Mouse (Mus musculus) limb, embryonic 15.5 days (tissue): ENCODE measurements around the gene Cbx1. TPM values are rescaled to one million over a fixed set of nuclear protein-coding genes. Genes with fewer than 3 reads are reported as not detected.
A peak's percentile ranks its signal among the peaks of the same experiment; 100 is the strongest.

Experiments used
- ATAC-seq: fragments of 200-750 bp; cut with Nextera tagmentation; 2 replicates; pipeline ENCODE4 v1.8.0; 2017; ENCODE audit warnings: low read depth, moderate TSS enrichment; ENCODE audit not compliant: insufficient number of reproducible peaks, low FRiP score, low TSS enrichment
- H3K27ac ChIP-seq: fragments of 300-500 bp; sonication (generic); 2 replicates; pipeline ENCODE4 v1.5.1; 2015; ENCODE audit warnings: moderate library complexity, mild to moderate bottlenecking, inconsistent platforms
- H3K27me3 ChIP-seq: fragments of 300-500 bp; sonication (generic); 2 replicates; pipeline ENCODE4 v1.6.1; 2015; ENCODE audit warnings: inconsistent platforms
- H3K36me3 ChIP-seq: fragments of 300-500 bp; sonication (generic); 2 replicates; pipeline ENCODE4 v1.6.1; 2015; ENCODE audit warnings: inconsistent platforms
- H3K4me1 ChIP-seq: fragments of 300-500 bp; sonication (generic); 2 replicates; pipeline ENCODE4 v1.6.1; 2015; ENCODE audit warnings: inconsistent platforms
- H3K4me2 ChIP-seq: fragments of 300-500 bp; sonication (generic); 2 replicates; pipeline ENCODE4 v1.6.1; 2015; ENCODE audit warnings: mild to moderate bottlenecking, inconsistent platforms
- H3K4me3 ChIP-seq: fragments of 300-500 bp; sonication (generic); 2 replicates; pipeline ENCODE4 v1.5.1; 2015; ENCODE audit warnings: mild to moderate bottlenecking, inconsistent platforms
- H3K9ac ChIP-seq: fragments of 300-500 bp; sonication (generic); 2 replicates; pipeline ENCODE4 v1.6.1; 2015; ENCODE audit warnings: inconsistent platforms
- H3K9me3 ChIP-seq: fragments of 300-500 bp; sonication (generic); 2 replicates; pipeline ENCODE4 v1.6.1; 2016; ENCODE audit warnings: inconsistent platforms
- WGBS: fragments of 180-500 bp; shearing (Covaris S2); methylation state at CpG from one replicate; pipeline ENCODE4 v1.1.7; 2015; 5-methylcytosine and 5-hydroxymethylcytosine counted together
- polyA plus RNA-seq: library from polyadenylated mRNA; unstranded; fragments of >200 nt; fragmentation: Nextera tagmentation; extraction: Ambion mirVana; gene quantifications from 2 replicates; pipeline ENCODE4 v1.2.1, GENCODE M21; 2015

Cbx1 gene
- polyA plus RNA-seq, result 89.3 and 101 TPM in 2 replicates

- H3K4me1 ChIP-seq, result peaks cover 16% of the 10 kb centered on the region
- under 1% methylated on average over 92 of the region's 93 CpGs for WGBS
- peak within 1 kb of the TSS; percentile 85 for H3K9ac ChIP-seq
- no peaks in the 10 kb centered on the region for H3K9me3 ChIP-seq
- H3K4me2 ChIP-seq, result peak within 1 kb of the TSS; percentile 76
- peak; percentile 95 for ATAC-seq
- no peaks in the 10 kb centered on the region for H3K36me3 ChIP-seq
- peak within 1 kb of the TSS; percentile 97 for H3K4me3 ChIP-seq
- H3K27ac ChIP-seq, result peak within 1 kb of the TSS; percentile 98
- H3K27me3 ChIP-seq, result no peaks in the 10 kb centered on the region
These were observed at the start of gene Cbx1 for GRCm38 (mm10) chr11:96788871-96789795. TSS of gene Cbx1 (plus strand) at chr11:96789127.

DNA sequence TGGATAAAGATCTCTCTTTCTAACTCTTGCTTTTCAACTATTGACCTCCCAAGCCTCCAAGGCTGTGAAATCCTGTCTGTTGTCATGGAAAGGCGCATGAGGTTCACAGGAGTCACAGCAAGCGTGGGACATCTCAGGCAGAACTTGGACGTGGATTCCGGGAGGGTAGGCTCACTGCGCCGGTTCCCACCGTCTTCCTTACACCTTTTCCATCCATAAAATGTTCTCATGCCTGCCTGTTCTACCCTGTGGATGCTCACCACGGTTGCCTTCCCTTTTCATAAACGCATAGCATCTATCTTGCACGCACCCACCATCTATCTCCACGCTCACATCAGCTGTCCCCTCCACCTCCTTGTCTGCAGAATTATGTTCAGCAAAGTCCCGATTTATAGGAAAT is 48.1 kb upstream of the Cbx1 start:
- Histone ChIP-seq H3K27ac (no peak overlapping the region), H3K9ac (no peak overlapping the region), H3K4me2 (no peak overlapping the region), H3K27me3 (peaks cover 78% of the 10 kb centered on the region), H3K36me3 (no peaks in the 10 kb centered on the region), H3K4me3 (no peak overlapping the region), H3K9me3 (no peaks in the 10 kb centered on the region), H3K4me1 (peaks cover 7% of the 10 kb centered on the region; the same call in 1 of the 2 replicates)
- 67% methylated on average over 12 of the region's 12 CpGs for WGBS
- no peak for ATAC-seq

- no peak overlapping the region for H3K4me3 ChIP-seq
- no peaks in the 10 kb centered on the region for H3K4me1 ChIP-seq
- H3K9ac ChIP-seq, result no peak overlapping the region
- no peak overlapping the region for H3K27ac ChIP-seq
- WGBS, result 10% methylated on average over 12 of the region's 12 CpGs
- peaks cover 69% of the 10 kb centered on the region for H3K27me3 ChIP-seq
- no peaks in the 10 kb centered on the region for H3K36me3 ChIP-seq
- no peaks in the 10 kb centered on the region for H3K9me3 ChIP-seq
- no peak for ATAC-seq
- no peak overlapping the region for H3K4me2 ChIP-seq
These were observed 46.9 kb upstream of the Cbx1 start for GRCm38 (mm10) chr11:96741995-96742394.

GRCm38 (mm10) chr11:96743000-96743399 is 45.9 kb upstream of the Cbx1 start:
- Histone ChIP-seq H3K27me3 (peaks cover 65% of the 10 kb centered on the region), H3K4me2 (no peak overlapping the region), H3K4me3 (no peak overlapping the region), H3K9me3 (no peaks in the 10 kb centered on the region), H3K4me1 (no peaks in the 10 kb centered on the region), H3K36me3 (no peaks in the 10 kb centered on the region), H3K27ac (no peak overlapping the region), H3K9ac (no peak overlapping the region)
- ATAC-seq, result no peak
- 44% methylated on average over 11 of the region's 11 CpGs for WGBS

GRCm38 (mm10) chr11:96743891-96744290 is 45.0 kb upstream of the Cbx1 start:
- WGBS, result 73% methylated on average over 4 of the region's 4 CpGs
- Histone ChIP-seq H3K9ac (no peak overlapping the region), H3K27ac (no peak overlapping the region), H3K4me3 (no peak overlapping the region), H3K4me1 (no peaks in the 10 kb centered on the region), H3K36me3 (no peaks in the 10 kb centered on the region), H3K27me3 (peaks cover 59% of the 10 kb centered on the region), H3K4me2 (no peak overlapping the region), H3K9me3 (no peaks in the 10 kb centered on the region)
- no peak for ATAC-seq

DNA sequence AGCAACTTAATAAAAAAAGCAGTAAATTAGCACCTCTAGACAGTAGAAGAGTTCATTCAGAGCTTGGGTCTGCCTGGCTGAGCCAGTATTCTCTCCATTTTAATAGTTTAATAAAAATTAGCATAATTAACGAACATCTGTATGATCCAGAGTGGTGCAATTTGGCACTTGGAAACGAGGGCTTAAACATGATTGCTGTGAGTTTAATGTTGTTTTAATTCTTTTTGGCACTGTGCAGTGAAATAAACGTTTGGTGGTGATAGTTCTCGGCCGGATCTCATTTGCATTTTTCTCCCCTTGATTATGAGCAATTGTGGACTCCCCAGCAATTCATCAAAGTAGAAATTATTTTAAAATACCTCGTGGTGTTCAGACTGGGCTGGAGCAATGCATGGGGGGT is 42.3 kb upstream of the Cbx1 start:
- H3K36me3 ChIP-seq, result no peaks in the 10 kb centered on the region
- 59% methylated on average over 6 of the region's 6 CpGs for WGBS
- H3K9me3 ChIP-seq, result no peaks in the 10 kb centered on the region
- H3K9ac ChIP-seq, result no peak overlapping the region
- ATAC-seq, result no peak
- H3K4me3 ChIP-seq, result no peak overlapping the region
- no peak overlapping the region for H3K27ac ChIP-seq
- H3K4me1 ChIP-seq, result no peaks in the 10 kb centered on the region
- H3K4me2 ChIP-seq, result no peak overlapping the region
- H3K27me3 ChIP-seq, result peaks cover 38% of the 10 kb centered on the region

- Histone ChIP-seq H3K27ac (no peak overlapping the region), H3K9me3 (no peaks in the 10 kb centered on the region), H3K4me3 (no peak overlapping the region), H3K27me3 (peaks cover 29% of the 10 kb centered on the region), H3K4me2 (no peak overlapping the region), H3K4me1 (no peaks in the 10 kb centered on the region), H3K36me3 (no peaks in the 10 kb centered on the region), H3K9ac (no peak overlapping the region)
- ATAC-seq, result no peak
- 39% methylated on average over 3 of the region's 3 CpGs for WGBS
These were observed 41.4 kb upstream of the Cbx1 start for GRCm38 (mm10) chr11:96747555-96747954.

DNA sequence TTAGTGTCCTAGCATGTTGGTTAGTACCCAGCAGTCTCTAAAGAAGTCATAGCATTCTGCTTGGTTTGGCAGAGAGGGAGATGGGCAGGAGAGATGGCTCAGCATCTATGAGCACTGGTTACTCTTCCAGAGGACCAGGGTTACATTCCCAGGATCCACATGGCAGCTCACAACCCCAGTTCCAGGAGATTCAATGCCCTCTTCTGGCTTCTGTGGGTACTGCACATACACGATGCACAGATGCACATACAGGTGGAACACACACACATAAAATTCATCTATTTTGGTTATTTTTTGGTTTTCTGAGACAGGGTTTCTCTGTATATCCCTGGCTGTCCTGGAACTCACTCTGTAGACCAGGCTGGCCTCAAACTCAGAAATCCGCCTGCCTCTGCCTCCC is 33.6 kb upstream of the Cbx1 start:
- Histone ChIP-seq H3K27me3 (peaks cover 5% of the 10 kb centered on the region; the same call in 1 of the 2 replicates), H3K4me2 (no peak overlapping the region), H3K9ac (no peak overlapping the region), H3K9me3 (no peaks in the 10 kb centered on the region), H3K4me1 (no peaks in the 10 kb centered on the region), H3K4me3 (no peak overlapping the region), H3K27ac (no peak overlapping the region), H3K36me3 (no peaks in the 10 kb centered on the region)
- 93% methylated on average over 2 of the region's 2 CpGs for WGBS
- ATAC-seq, result no peak

- H3K4me1 ChIP-seq, result no peaks in the 10 kb centered on the region
- H3K36me3 ChIP-seq, result no peaks in the 10 kb centered on the region
- 47% methylated on average over 4 of the region's 4 CpGs for WGBS
- H3K27me3 ChIP-seq, result peaks cover 5% of the 10 kb centered on the region; the same call in 1 of the 2 replicates
- no peak overlapping the region for H3K9ac ChIP-seq
- H3K4me2 ChIP-seq, result no peak overlapping the region
- H3K4me3 ChIP-seq, result no peak overlapping the region
- H3K27ac ChIP-seq, result no peak overlapping the region
- no peak for ATAC-seq
- H3K9me3 ChIP-seq, result no peaks in the 10 kb centered on the region
These were observed 31.5 kb upstream of the Cbx1 start for GRCm38 (mm10) chr11:96757421-96757820.

DNA sequence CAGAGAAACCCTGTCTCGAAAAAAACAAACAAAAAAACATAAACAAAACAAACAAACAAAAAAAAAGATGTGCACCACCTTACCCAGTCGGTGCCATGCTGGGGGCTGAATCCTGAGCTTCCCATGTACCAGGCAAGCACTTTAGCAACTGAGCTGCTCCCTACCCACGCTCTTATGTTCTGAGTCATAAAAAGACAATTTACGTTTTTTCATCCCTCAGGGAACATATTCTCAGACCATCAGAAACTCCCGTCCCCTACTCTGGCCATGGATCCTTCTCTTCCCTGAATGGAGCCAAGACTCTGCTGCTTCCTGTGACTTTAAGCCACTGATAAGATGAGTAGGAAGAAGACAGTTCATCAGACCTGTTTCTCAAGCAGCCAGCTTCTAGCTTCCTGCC is 30.5 kb upstream of the Cbx1 start:
- Histone ChIP-seq H3K4me3 (no peak overlapping the region), H3K27ac (no peak overlapping the region), H3K4me1 (no peaks in the 10 kb centered on the region), H3K9me3 (no peaks in the 10 kb centered on the region), H3K4me2 (no peak overlapping the region), H3K9ac (no peak overlapping the region), H3K36me3 (no peaks in the 10 kb centered on the region), H3K27me3 (peaks cover 5% of the 10 kb centered on the region; the same call in 1 of the 2 replicates)
- 58% methylated on average over 5 of the region's 5 CpGs for WGBS
- no peak for ATAC-seq

DNA sequence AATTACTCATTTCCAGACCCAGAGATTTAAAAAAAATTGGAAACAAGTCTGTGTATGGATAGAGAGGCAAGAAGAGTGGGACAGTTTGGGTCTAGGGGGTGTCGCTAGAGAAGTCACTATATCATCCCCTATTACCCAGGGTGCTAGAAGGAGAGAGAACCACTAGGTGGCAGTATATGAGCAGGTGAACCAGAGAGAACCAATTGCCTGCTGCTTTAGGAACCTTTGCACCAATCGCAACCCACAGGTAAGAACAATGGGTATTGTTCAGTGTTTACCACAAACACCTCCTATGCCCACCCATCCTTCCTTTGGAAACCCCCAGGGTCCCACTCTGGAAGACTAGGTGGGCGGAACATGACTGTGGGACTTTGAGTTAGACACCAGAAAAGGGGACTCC is 28.9 kb upstream of the Cbx1 start:
- Histone ChIP-seq H3K4me3 (no peak overlapping the region), H3K36me3 (no peaks in the 10 kb centered on the region), H3K27me3 (peaks cover 5% of the 10 kb centered on the region; the same call in 1 of the 2 replicates), H3K9ac (no peak overlapping the region), H3K4me1 (no peaks in the 10 kb centered on the region), H3K9me3 (no peaks in the 10 kb centered on the region), H3K4me2 (no peak overlapping the region), H3K27ac (no peak overlapping the region)
- no peak for ATAC-seq
- 52% methylated on average over 3 of the region's 3 CpGs for WGBS

DNA sequence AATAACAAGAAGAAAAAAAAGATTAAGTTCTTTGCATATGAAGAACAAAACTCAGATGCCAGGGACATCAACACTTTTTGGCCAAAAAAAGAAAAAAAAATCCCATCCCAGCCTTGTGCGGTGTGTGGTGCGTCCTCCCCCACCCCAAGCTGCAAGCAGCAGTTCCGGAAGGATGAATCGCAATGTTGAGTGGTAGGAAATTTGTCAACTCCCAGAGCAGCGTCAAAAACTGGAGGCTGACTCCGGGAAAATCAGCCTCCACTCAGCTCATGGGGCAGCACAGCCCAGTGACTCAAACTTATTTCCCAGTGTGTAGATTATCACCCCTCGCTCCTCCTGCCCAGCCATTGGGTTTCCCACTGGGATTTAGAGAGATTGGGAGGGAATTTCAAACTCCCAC is 26.9 kb upstream of the Cbx1 start:
- no peak overlapping the region for H3K27ac ChIP-seq
- no peaks in the 10 kb centered on the region for H3K4me1 ChIP-seq
- H3K9ac ChIP-seq, result no peak overlapping the region
- no peak overlapping the region for H3K4me3 ChIP-seq
- no peaks in the 10 kb centered on the region for H3K36me3 ChIP-seq
- H3K4me2 ChIP-seq, result no peak overlapping the region
- no peaks in the 10 kb centered on the region for H3K9me3 ChIP-seq
- WGBS, result 68% methylated on average over 7 of the region's 7 CpGs
- peaks cover 5% of the 10 kb centered on the region; the same call in 1 of the 2 replicates for H3K27me3 ChIP-seq
- no peak for ATAC-seq
